Mouse (Mus musculus): ENCODE measurements at regions not wholly inside any gene's neighbourhood (a gene's known extent, or its start where the extent isn't known, plus 50 kb on each side); places are given as distances from the start of the nearest gene placed in this dataset.

DNA sequence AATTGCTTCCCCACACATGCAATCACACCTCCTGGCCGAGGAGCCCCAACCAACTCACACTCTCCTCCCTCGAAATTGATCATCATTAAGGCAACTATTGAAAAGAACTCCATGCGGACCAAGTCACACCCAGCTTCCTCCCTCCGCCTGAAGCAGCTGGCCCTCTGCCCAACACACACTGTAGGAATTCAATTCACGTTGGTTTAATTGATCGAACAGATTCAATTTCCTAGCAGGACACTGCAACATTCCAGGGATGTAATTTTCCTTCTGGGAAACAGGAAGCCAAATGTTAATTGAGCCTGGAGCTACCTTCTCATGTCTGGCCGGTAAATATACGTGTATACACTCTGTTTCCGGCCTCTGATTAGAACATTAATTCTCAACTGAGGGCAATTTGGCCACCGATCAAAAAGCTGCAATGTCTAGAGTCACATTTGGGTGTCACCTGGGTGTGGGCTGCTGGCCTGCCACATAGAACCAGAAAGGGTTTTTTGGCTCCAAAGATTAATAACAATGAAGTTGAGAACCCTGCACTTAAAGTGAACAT, 500.7 kb upstream of the Tmem132c start:
- no peak for TF ChIP-seq CTCF (conservative IDR thresholded peaks at IDR 0.05 in 1 of 2, IDR thresholded peaks at IDR 0.05 in 1 of 2; ENCODE audit: low read depth in 2 of 2, low read length in 2 of 2)
- TF ChIP-seq EP300 (IDR thresholded peaks at IDR 0.05; ENCODE audit: low read length): no peak

All from CH12.LX (cell line).